Mouse (Mus musculus) layer of hippocampus, adult 9-11 months (tissue): ENCODE results near the gene Nepn.
"Not testable (repeated sequence)": the region's sequence is repeated elsewhere in the genome, so short reads cannot be mapped to it uniquely, and the experiment has no call there.

Source experiments
- DNase-seq: peaks from one replicate; pipeline ENCODE4 v3.0.0; 2022

Gene Nepn

GRCm38 (mm10) chr10:52388922-52389430 is at the start of gene Nepn:
Gene Nepn, plus strand, starts transcription at chr10:52388972.
- no peak for DNase-seq

- DNase-seq = not testable (repeated sequence)
These were observed 45.4 kb upstream of the Nepn start for GRCm38 (mm10) chr10:52343324-52343723.

GRCm38 (mm10) chr10:52353184-52353583 is 35.6 kb upstream of the Nepn start:
- DNase-seq = no peak

GRCm38 (mm10) chr10:52358467-52358866 is 30.3 kb upstream of the Nepn start, which contains the start of gene Gm26741:
Gene Gm26741, plus strand, starts transcription at chr10:52358767.
- DNase-seq = no peak

GRCm38 (mm10) chr10:52360241-52360735 is 28.5 kb upstream of the Nepn start:
- DNase-seq = no peak

- no peak for DNase-seq
These were observed 27.7 kb upstream of the Nepn start for GRCm38 (mm10) chr10:52360862-52361609.

- no peak for DNase-seq
These were observed 20.4 kb upstream of the Nepn start for GRCm38 (mm10) chr10:52368376-52368775.

- no peak for DNase-seq
These were observed 14.9 kb upstream of the Nepn start for GRCm38 (mm10) chr10:52373834-52374233.

- DNase-seq = no peak
These were observed 14.1 kb upstream of the Nepn start for GRCm38 (mm10) chr10:52374651-52375050.

GRCm38 (mm10) chr10:52376422-52376821 is 12.3 kb upstream of the Nepn start:
- DNase-seq = no peak

- DNase-seq = no peak
These were observed 11.0 kb upstream of the Nepn start for GRCm38 (mm10) chr10:52377813-52378212.

GRCm38 (mm10) chr10:52381321-52381801 is 7.4 kb upstream of the Nepn start:
- no peak for DNase-seq

GRCm38 (mm10) chr10:52381845-52382591 is 6.8 kb upstream of the Nepn start, which contains the start of gene Gopc:
Gene Gopc, minus strand, starts transcription at chr10:52382124.
- DNase-seq = peak; percentile 98

- no peak for DNase-seq
These were observed 5.8 kb upstream of the Nepn start for GRCm38 (mm10) chr10:52383022-52383421.

GRCm38 (mm10) chr10:52383522-52383921 is 5.2 kb upstream of the Nepn start:
- DNase-seq = no peak

GRCm38 (mm10) chr10:52384823-52385610 is 3.8 kb upstream of the Nepn start:
- peak; percentile 27 for DNase-seq

GRCm38 (mm10) chr10:52387192-52387591 is 1.6 kb upstream of the Nepn start:
- no peak for DNase-seq

- DNase-seq = no peak
These were observed 666 bp downstream of the Nepn start for GRCm38 (mm10) chr10:52389438-52389837.

GRCm38 (mm10) chr10:52391208-52391607 is 2.4 kb downstream of the Nepn start:
- DNase-seq = no peak

GRCm38 (mm10) chr10:52396647-52397046 is 7.9 kb downstream of the Nepn start:
- no peak for DNase-seq

GRCm38 (mm10) chr10:52398715-52399114 is 9.9 kb downstream of the Nepn start:
- no peak for DNase-seq

GRCm38 (mm10) chr10:52399722-52400121 is 10.9 kb downstream of the Nepn start:
- no peak for DNase-seq

- no peak for DNase-seq
These were observed 16.4 kb downstream of the Nepn start for GRCm38 (mm10) chr10:52405160-52405559.
